Mouse (Mus musculus) C2C12 (cell line): Measurements from ENCODE around the gene A930002H24Rik. TPM values are rescaled to one million over a fixed set of nuclear protein-coding genes. Genes with fewer than 3 reads are reported as not detected.

Experiments
- H3K27me3 ChIP-seq: one replicate; pipeline ENCODE4 v1.6.1; 2011; ENCODE audit not compliant: control insufficient read depth, insufficient read depth, insufficient read length
- H3K36me3 ChIP-seq: one replicate; pipeline ENCODE4 v1.6.1; 2011; ENCODE audit not compliant: control insufficient read depth, insufficient read depth
- H3K4me3 ChIP-seq: one replicate; pipeline ENCODE4 v1.5.1; 2011; ENCODE audit warnings: mild to moderate bottlenecking, control low read depth; ENCODE audit not compliant: poor library complexity, insufficient read depth, severe bottlenecking
- H3K79me2 ChIP-seq: one replicate; pipeline ENCODE4 v1.6.1; 2011; ENCODE audit not compliant: control insufficient read depth, insufficient read depth
- H3K79me3 ChIP-seq: one replicate; pipeline ENCODE4 v1.6.1; 2011; ENCODE audit warnings: low read depth, control low read depth
- H3ac ChIP-seq: one replicate; pipeline ENCODE3; 2011; ENCODE audit warnings: low read depth; ENCODE audit not compliant: control insufficient read depth, insufficient read length
- CEBPB ChIP-seq: IDR thresholded peaks from one replicate; pipeline ENCODE4 v1.6.1; 2011; ENCODE audit warnings: low read depth, mild to moderate bottlenecking, control low read depth, moderate library complexity
- CTCF ChIP-seq: IDR thresholded peaks from one replicate; pipeline ENCODE4 v1.5.1; 2011; ENCODE audit not compliant: control insufficient read depth, insufficient read depth, insufficient read length
- FOSL1 ChIP-seq: IDR thresholded peaks from one replicate; pipeline ENCODE4 v1.8.0; 2011; ENCODE audit warnings: mild to moderate bottlenecking, low read length; ENCODE audit not compliant: poor library complexity, insufficient read depth, severe bottlenecking
- MAX ChIP-seq: IDR thresholded peaks from one replicate; pipeline ENCODE4 v1.6.1; 2011; ENCODE audit warnings: mild to moderate bottlenecking, control low read depth
- MYOD1 ChIP-seq: IDR thresholded peaks from one replicate; pipeline ENCODE4 v1.6.1; 2011; ENCODE audit warnings: low read depth; ENCODE audit not compliant: control insufficient read depth, insufficient read length
- MYOG ChIP-seq: IDR thresholded peaks from one replicate; pipeline ENCODE4 v1.6.1; 2011; ENCODE audit not compliant: control insufficient read depth, insufficient read length; ENCODE audit errors: extremely low read depth
- USF1 ChIP-seq: IDR thresholded peaks from one replicate; pipeline ENCODE4 v1.6.1; 2011; ENCODE audit warnings: low read depth, mild to moderate bottlenecking, control low read depth, moderate library complexity
- polyA plus RNA-seq: library from polyadenylated mRNA; unstranded; fragments of >200 nt; fragmentation: generic; extraction: Trizol; gene quantifications from one replicate; pipeline ENCODE4 v1.2.1, GENCODE M21; 2012; ENCODE audit warnings: missing spikeins

A930002H24Rik gene
- polyA plus RNA-seq, 1 experiment, result 0.77 TPM

GRCm38 (mm10) chr17:63831550-63831949, 32.0 kb downstream of the A930002H24Rik start:
- no peak for TF ChIP-seq MYOD1
- no peaks in the 10 kb centered on the region for H3K79me3 ChIP-seq
- H3K79me2 ChIP-seq, result no peaks in the 10 kb centered on the region
- no peaks in the 10 kb centered on the region for H3K27me3 ChIP-seq
- H3K36me3 ChIP-seq, result no peaks in the 10 kb centered on the region
- H3K4me3 ChIP-seq, result no peak overlapping the region
- H3ac ChIP-seq, result no peak overlapping the region

- H3K79me3 ChIP-seq, result no peaks in the 10 kb centered on the region
- H3K27me3 ChIP-seq, result no peaks in the 10 kb centered on the region
- TF ChIP-seq MYOD1 (no peak), MAX (no peak)
- no peaks in the 10 kb centered on the region for H3K36me3 ChIP-seq
- H3K79me2 ChIP-seq, result no peaks in the 10 kb centered on the region
- H3ac ChIP-seq, result no peak overlapping the region
- no peak overlapping the region for H3K4me3 ChIP-seq
These were observed 34.8 kb downstream of the A930002H24Rik start for GRCm38 (mm10) chr17:63828561-63829332.

- Histone ChIP-seq H3K27me3 (no peaks in the 10 kb centered on the region), H3K4me3 (no peak overlapping the region), H3ac (no peak overlapping the region), H3K79me3 (no peaks in the 10 kb centered on the region), H3K79me2 (no peaks in the 10 kb centered on the region), H3K36me3 (no peaks in the 10 kb centered on the region)
- TF ChIP-seq MYOD1, result no peak
- TF ChIP-seq CTCF, result no peak
- no peak for TF ChIP-seq FOSL1
- no peak for TF ChIP-seq MAX
- TF ChIP-seq CEBPB, result no peak
- TF ChIP-seq MYOG, result no peak
- no peak for TF ChIP-seq USF1
These were observed 36.8 kb downstream of the A930002H24Rik start for GRCm38 (mm10) chr17:63826767-63827166.

- H3K4me3 ChIP-seq, result no peak overlapping the region
- H3K36me3 ChIP-seq, result no peaks in the 10 kb centered on the region
- H3K79me2 ChIP-seq, result no peaks in the 10 kb centered on the region
- no peaks in the 10 kb centered on the region for H3K79me3 ChIP-seq
- no peaks in the 10 kb centered on the region for H3K27me3 ChIP-seq
- TF ChIP-seq USF1 (no peak), MYOD1 (no peak), CTCF (no peak)
- H3ac ChIP-seq, result no peak overlapping the region
These were observed 37.4 kb downstream of the A930002H24Rik start for GRCm38 (mm10) chr17:63826196-63826595.

- no peak overlapping the region for H3ac ChIP-seq
- H3K36me3 ChIP-seq, result no peaks in the 10 kb centered on the region
- no peaks in the 10 kb centered on the region for H3K27me3 ChIP-seq
- no peak overlapping the region for H3K4me3 ChIP-seq
- H3K79me2 ChIP-seq, result no peaks in the 10 kb centered on the region
- no peak for TF ChIP-seq FOSL1
- no peak for TF ChIP-seq MYOG
- TF ChIP-seq MAX, result no peak
- no peak for TF ChIP-seq CEBPB
- no peak for TF ChIP-seq CTCF
- TF ChIP-seq USF1, result no peak
- TF ChIP-seq MYOD1, result no peak
- no peaks in the 10 kb centered on the region for H3K79me3 ChIP-seq
These were observed 39.5 kb downstream of the A930002H24Rik start for GRCm38 (mm10) chr17:63824141-63824540.

GRCm38 (mm10) chr17:63818444-63819027, 45.1 kb downstream of the A930002H24Rik start:
- Histone ChIP-seq H3K79me2 (no peaks in the 10 kb centered on the region), H3K79me3 (no peaks in the 10 kb centered on the region), H3K27me3 (no peaks in the 10 kb centered on the region), H3ac (no peak overlapping the region), H3K36me3 (no peaks in the 10 kb centered on the region), H3K4me3 (no peak overlapping the region)
- TF ChIP-seq CEBPB (no peak), MAX (no peak), MYOD1 (no peak), MYOG (no peak), USF1 (no peak), CTCF (no peak)
